Mouse (Mus musculus) limb, embryonic 10.5 days (tissue): ENCODE measurements around the gene Cmss1. TPM values are rescaled to one million over a fixed set of nuclear protein-coding genes. Genes with fewer than 3 reads are reported as not detected.
A peak's percentile ranks its signal among the peaks of the same experiment; 100 is the strongest.

Experiments
- DNase-seq: peaks from one replicate; pipeline ENCODE4 v3.0.0-alpha.2; 2017; ENCODE audit warnings: low spot score
- H3K27ac ChIP-seq: fragments of 300-500 bp; sonication (generic); 2 replicates; pipeline ENCODE4 v1.5.1; 2016; ENCODE audit warnings: mild to moderate bottlenecking
- H3K27me3 ChIP-seq: fragments of 300-500 bp; sonication (generic); 2 replicates; pipeline ENCODE4 v1.6.1; 2016; ENCODE audit warnings: low read depth, mild to moderate bottlenecking; ENCODE audit not compliant: poor library complexity, severe bottlenecking
- H3K36me3 ChIP-seq: fragments of 300-500 bp; sonication (generic); 2 replicates; pipeline ENCODE4 v1.6.1; 2016; ENCODE audit warnings: mild to moderate bottlenecking, moderate library complexity
- H3K4me1 ChIP-seq: fragments of 300-500 bp; sonication (generic); 2 replicates; pipeline ENCODE4 v1.6.1; 2016
- H3K4me3 ChIP-seq: fragments of 300-500 bp; sonication (generic); 2 replicates; pipeline ENCODE4 v1.5.1; 2016; ENCODE audit warnings: mild to moderate bottlenecking, moderate library complexity
- H3K9me3 ChIP-seq: fragments of 300-500 bp; sonication (generic); replicated peaks from 2 replicates; pipeline ENCODE4 v1.6.1; 2016; ENCODE audit warnings: mild to moderate bottlenecking
- WGBS: fragments of 180-500 bp; shearing (Covaris S2); methylation state at CpG from one replicate; pipeline ENCODE4 v1.1.7; 2016; 5-methylcytosine and 5-hydroxymethylcytosine counted together
- polyA plus RNA-seq: library from polyadenylated mRNA; unstranded; fragments of >200 nt; fragmentation: Nextera tagmentation; extraction: Ambion mirVana; gene quantifications from 2 replicates; pipeline ENCODE4 v1.2.1, GENCODE M21; 2016

Gene Cmss1
- polyA plus RNA-seq, 1 experiment from 2014 or later = 53.7 TPM

DNA sequence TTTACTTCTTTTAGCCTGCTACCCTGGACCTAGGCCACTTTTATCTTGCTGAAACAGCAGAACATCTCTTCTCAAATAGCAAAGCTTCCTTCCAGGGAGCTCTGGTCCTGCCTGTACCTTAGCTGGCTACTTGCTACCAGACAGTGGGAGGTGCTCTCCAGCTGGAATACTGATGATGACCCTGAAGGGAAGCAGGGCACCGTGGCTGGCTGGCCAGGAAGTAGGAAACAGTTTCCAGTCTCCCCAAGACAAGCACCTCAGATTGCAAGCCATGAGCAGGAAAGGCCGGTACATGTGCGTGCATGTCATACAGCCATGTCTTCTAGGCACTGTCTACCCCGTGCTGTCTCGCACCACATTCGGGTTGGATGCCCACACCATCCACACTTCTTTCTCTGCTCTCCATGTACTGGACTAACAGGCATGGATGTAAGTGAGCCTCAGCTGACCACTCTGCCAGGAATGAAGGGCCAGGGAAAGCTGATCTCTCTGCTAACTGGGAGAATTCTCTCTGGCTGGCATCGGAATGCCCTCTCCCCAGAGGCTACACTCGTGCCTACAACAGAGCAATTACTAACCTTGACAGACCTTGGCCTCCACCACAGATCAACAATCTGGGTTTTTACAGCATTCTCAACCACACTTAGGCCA is 236.7 kb downstream of the Cmss1 start:
- DNase-seq = peak; percentile 30
- Histone ChIP-seq H3K4me3 (no peak overlapping the region), H3K4me1 (peaks cover 50% of the 10 kb centered on the region), H3K36me3 (no peaks in the 10 kb centered on the region), H3K27ac (peak overlapping the region; percentile 53), H3K9me3 (no peaks in the 10 kb centered on the region), H3K27me3 (no peaks in the 10 kb centered on the region)
- WGBS = 75% methylated on average over 8 of the region's 8 CpGs

DNA sequence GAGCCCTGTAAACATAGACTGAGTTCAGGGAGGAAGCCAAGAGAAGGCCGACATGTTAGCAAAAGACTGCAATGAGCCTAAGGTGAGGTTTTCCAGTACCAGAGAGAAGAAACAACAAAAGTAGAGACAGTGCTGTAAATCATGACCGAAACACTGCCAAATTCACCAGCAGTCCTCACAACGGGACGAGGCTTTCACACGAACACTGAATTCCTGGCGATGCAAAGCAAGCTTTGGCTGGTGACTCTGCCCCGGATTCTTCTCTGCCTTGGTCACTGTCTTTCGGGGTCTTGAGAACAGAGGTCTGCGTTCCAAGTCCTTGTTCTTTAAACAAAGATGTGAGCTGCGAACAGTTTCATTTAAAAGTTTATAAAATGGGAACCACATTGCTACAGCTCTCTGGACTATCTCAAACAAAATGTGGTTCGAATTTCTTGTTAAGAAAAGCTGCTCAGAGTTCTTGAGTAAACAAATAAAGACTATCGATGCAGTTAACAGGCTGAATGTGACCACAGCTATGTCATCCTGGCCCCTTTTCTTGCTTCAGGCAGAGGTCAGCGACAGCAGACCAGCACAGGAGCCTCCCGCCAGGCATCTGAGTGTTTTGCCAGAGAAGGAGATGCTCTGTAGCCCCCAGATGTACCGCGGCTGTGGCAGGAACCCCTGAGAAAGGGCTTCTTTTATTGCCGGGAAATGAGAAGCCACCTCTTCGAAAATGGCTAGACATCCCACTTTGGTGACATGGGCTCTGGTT is 239.5 kb downstream of the Cmss1 start:
- WGBS = 36% methylated on average over 18 of the region's 18 CpGs
- DNase-seq = peak; percentile 40
- H3K4me3 ChIP-seq = no peak overlapping the region
- H3K27me3 ChIP-seq = no peaks in the 10 kb centered on the region
- no peaks in the 10 kb centered on the region for H3K36me3 ChIP-seq
- H3K4me1 ChIP-seq = peaks cover 76% of the 10 kb centered on the region
- H3K9me3 ChIP-seq = no peaks in the 10 kb centered on the region
- H3K27ac ChIP-seq = peak overlapping the region; percentile 61

DNA sequence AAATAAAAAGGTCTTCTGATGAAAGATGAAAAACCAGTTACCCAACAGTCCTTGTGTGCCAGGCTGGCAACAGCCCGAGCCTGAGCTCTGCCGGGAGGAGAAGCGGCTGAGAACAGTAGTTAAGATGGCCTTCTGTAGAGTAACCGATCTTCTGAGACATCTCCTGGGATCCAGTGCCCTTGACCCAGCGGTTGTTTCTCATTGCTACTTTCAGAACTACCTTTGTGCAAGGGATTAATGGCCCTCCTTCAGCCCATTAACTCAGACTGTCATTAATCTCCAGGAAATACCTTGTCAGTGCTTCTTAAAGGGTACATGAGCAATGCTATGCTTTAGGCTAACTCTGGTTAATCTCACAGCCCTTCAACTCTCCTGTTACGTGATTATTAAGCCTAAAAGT is 240.5 kb downstream of the Cmss1 start:
- 11% methylated on average over 6 of the region's 6 CpGs for WGBS
- Histone ChIP-seq H3K27me3 (0 out of 2 replicates have a peak, but pooled peaks cover 1% of the 10 kb centered on the region), H3K36me3 (no peaks in the 10 kb centered on the region), H3K4me1 (peaks cover 76% of the 10 kb centered on the region), H3K4me3 (no peak overlapping the region), H3K9me3 (no peaks in the 10 kb centered on the region), H3K27ac (0 out of 2 replicates have a peak overlapping the region, but pooled peaks have one; percentile 57)
- DNase-seq = peak; percentile 48

DNA sequence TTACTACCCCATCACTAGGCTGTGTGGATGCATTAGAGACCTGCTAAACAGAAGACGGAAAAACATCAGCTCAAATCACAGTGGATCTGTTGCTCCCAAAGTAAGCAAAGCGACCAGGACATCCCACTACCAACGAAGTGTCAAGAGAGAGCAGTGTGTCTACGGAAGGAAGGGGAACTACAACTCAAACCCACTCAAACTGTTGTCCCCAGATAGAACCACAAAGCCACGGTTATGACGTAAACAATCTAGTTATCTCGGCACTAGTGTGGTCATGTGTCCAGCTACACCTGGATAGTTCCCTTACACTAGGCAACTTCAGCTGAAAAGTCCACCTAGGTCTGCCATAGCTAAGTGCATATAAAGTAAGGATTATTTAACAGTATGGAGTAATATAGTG is 242.2 kb downstream of the Cmss1 start:
- 0 out of 2 replicates have a peak, but pooled peaks cover 5% of the 10 kb centered on the region for H3K27me3 ChIP-seq
- no peaks in the 10 kb centered on the region for H3K36me3 ChIP-seq
- H3K4me3 ChIP-seq = no peak overlapping the region
- peaks cover 67% of the 10 kb centered on the region for H3K4me1 ChIP-seq
- DNase-seq = peak; percentile 27
- WGBS = 88% methylated on average over 7 of the region's 7 CpGs
- no peak overlapping the region; the same call in 1 of the 2 replicates for H3K27ac ChIP-seq
- no peaks in the 10 kb centered on the region for H3K9me3 ChIP-seq

DNA sequence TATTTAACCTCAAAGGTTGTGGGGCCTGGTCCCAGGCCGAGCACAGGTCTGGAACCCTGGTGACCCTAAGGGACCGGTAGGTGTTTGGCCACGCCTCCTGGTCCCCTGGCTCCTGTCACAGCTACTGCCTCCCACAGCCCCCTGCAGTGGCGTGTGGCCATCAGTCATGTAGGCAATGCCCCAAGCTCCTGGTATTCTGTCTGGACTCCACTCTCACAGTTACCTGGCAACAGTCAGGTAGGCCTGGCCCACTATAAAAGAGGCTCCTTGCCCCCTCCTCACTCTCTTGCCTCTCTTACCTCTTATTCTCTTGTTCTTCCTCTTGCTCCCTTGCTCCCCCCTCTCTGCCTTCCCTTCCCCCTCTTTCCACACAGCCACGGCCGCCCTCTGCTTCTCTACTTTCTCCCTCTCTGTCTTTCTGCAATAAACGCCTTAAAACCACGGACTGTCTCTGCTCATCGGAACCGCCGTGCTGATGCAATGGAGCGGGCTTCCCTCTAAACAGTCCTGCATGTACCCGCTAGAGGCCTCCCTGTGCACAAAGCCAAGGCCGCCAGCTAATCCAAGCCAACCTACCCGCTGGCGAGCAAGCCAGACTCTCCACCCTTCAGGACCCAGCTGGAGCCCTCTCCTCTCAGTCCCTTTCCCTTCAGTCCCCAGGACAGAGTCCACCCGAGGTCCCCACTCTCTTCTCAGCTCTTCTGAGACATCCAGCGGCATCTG is 243.8 kb downstream of the Cmss1 start:
- Histone ChIP-seq H3K27ac (peak overlapping the region; percentile 82), H3K36me3 (no peaks in the 10 kb centered on the region), H3K4me1 (peaks cover 54% of the 10 kb centered on the region), H3K9me3 (no peaks in the 10 kb centered on the region), H3K27me3 (0 out of 2 replicates have a peak, but pooled peaks cover 5% of the 10 kb centered on the region), H3K4me3 (peak overlapping the region; percentile 25)
- WGBS = 32% methylated on average over 18 of the region's 18 CpGs
- peak; percentile 57 for DNase-seq

DNA sequence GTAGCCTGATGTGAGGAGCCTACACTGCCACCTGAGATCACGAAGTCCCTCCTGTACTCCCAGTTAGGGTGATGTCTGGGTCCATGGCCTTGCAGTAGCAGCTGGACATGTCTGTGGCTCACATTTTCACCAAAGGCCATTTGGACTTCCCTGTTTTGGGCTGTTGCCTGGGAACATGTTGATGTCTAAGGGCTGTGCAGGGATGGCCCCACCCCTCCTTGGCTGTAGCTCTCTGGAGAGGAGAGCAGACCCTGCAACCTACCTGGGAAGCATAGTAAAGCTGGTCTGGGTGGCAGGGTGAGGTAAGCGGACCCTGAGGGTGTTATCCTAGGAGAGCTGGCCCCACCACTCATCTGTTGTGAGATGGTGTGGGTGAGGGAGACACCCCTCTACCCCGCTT is 245.9 kb downstream of the Cmss1 start:
- Histone ChIP-seq H3K4me1 (peaks cover 33% of the 10 kb centered on the region), H3K36me3 (no peaks in the 10 kb centered on the region), H3K9me3 (no peaks in the 10 kb centered on the region), H3K27me3 (0 out of 2 replicates have a peak, but pooled peaks cover 5% of the 10 kb centered on the region), H3K4me3 (no peak overlapping the region), H3K27ac (peak overlapping the region; percentile 5; the same call in 1 of the 2 replicates)
- WGBS = 92% methylated on average over 3 of the region's 3 CpGs
- DNase-seq = no peak

DNA sequence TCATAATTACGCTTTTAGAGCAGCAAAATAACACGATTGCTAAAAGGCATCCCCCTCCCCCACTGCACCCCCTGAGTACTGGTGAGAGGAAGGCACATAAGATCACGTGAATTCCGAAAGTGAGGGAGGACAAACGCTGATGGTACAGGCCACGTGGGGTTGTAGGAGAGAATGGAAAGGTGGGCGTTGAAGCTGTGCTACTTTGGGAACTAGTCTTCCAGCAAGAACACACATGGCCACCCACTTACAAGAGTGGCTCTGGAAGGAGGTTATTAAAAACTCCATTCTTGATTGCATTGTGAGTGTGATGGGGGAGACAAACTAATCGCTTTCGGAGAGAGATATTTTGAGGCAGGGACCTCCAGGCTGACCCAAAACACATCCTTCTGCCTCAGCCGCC is 247.4 kb downstream of the Cmss1 start:
- 0 out of 2 replicates have a peak, but pooled peaks cover 5% of the 10 kb centered on the region for H3K27me3 ChIP-seq
- WGBS = 93% methylated on average over 10 of the region's 10 CpGs
- no peaks in the 10 kb centered on the region for H3K9me3 ChIP-seq

DNA sequence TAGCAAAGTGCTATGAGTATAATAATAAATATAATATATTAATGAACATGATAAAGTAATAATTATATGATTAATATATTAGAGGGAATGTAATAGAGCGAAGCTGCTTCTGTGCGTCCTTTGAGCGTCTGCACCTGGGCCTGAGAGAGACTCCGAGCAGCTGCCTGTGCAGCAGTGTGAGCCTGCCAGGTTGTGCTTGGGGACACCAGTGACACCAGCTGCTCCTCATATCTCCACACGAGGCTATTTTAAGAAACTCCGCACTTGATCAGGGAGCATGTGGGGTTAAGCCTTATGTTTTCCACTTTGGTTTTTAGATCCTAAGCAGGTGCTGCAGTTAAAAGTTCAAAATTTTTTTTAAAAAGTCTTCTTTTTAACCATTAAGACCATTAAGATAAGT is 249.7 kb downstream of the Cmss1 start:
- no peak overlapping the region for H3K27ac ChIP-seq
- H3K9me3 ChIP-seq = no peaks in the 10 kb centered on the region
- H3K4me1 ChIP-seq = peaks cover 13% of the 10 kb centered on the region
- 88% methylated on average over 6 of the region's 6 CpGs for WGBS
- DNase-seq = no peak
- H3K27me3 ChIP-seq = 0 out of 2 replicates have a peak, but pooled peaks cover 5% of the 10 kb centered on the region
- no peaks in the 10 kb centered on the region for H3K36me3 ChIP-seq
- H3K4me3 ChIP-seq = no peak overlapping the region

More for the DNA sequence above, 247.4 kb downstream of the Cmss1 start:
- Histone ChIP-seq H3K4me3 (no peak overlapping the region), H3K36me3 (no peaks in the 10 kb centered on the region), H3K27ac (no peak overlapping the region), H3K4me1 (peaks cover 19% of the 10 kb centered on the region)
- no peak for DNase-seq

DNA sequence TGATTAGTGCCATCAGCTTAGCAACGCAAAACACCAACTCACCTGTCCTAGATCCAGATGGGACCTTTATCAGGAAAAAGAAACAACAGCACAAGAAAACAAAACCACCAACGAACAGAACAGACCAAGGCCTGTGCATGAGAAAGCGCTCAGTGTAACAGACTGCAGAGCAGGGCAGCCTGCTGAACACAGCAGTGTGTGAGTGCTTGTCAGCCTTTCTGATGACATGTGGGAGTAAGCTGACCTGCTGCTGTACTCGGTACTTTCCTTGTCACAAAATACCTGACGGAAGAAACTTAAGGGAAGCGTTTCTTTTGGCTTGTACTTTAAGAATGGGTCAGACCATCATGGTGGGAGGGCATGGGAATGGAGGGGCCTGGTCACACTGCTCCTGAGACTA is 250.2 kb downstream of the Cmss1 start:
- Histone ChIP-seq H3K9me3 (no peaks in the 10 kb centered on the region), H3K4me3 (no peak overlapping the region), H3K4me1 (peaks cover 16% of the 10 kb centered on the region), H3K27ac (no peak overlapping the region), H3K36me3 (no peaks in the 10 kb centered on the region), H3K27me3 (0 out of 2 replicates have a peak, but pooled peaks cover 5% of the 10 kb centered on the region)
- no peak for DNase-seq
- WGBS = 81% methylated on average over 6 of the region's 6 CpGs

DNA sequence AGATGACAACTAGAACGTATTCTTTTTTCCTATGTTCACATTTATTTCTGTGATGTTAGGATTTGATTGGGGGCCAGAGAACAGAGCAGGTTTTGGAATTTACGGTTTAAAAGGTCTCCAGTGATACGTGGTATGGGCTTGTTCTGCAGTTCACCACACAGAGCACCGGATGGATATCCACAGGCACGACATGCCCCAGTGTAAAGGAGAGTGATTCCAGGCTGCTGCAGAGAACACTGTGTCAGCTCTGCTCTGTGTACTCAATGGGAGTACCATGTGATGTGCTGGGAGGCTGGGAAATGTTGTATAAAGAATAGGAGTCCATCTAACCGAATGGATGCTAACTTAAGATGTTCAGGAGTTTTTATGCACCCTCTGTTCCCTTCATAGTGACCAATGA is 252.7 kb downstream of the Cmss1 start:
- H3K9me3 ChIP-seq = no peaks in the 10 kb centered on the region
- 78% methylated on average over 6 of the region's 6 CpGs for WGBS
- H3K36me3 ChIP-seq = no peaks in the 10 kb centered on the region
- DNase-seq = no peak
- H3K4me1 ChIP-seq = peaks cover 16% of the 10 kb centered on the region
- no peak overlapping the region for H3K4me3 ChIP-seq
- no peaks in the 10 kb centered on the region for H3K27me3 ChIP-seq
- H3K27ac ChIP-seq = no peak overlapping the region

DNA sequence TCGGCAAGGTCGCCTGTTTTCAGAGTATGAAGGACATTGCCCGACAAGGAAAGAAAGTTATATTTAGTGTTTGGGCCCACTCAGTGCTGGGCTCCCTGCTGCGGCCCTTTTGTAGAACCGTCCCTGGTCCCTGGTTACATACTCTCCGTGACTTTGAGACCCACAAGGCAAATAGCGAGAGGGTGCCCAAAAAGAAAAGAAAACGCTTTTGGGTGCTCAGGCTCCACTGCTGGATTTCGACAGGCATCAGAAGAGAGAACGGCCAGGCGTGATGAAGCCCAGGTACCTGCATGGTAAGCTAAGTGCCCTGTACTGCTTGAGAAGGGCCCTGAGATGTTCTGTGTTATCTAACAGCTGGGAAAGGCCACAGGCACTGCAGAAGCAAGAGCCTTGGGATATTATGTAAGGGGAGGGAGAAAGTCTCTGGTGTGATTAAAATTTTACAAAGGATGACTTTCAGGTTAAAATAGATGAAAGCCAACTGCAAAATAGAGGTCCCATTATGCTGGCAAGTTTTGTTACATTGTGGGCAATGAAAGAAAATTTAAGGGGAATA is 253.4 kb downstream of the Cmss1 start:
- 83% methylated on average over 11 of the region's 11 CpGs for WGBS
- Histone ChIP-seq H3K4me3 (no peak overlapping the region), H3K9me3 (no peaks in the 10 kb centered on the region), H3K27ac (no peak overlapping the region), H3K4me1 (peaks cover 16% of the 10 kb centered on the region), H3K36me3 (no peaks in the 10 kb centered on the region), H3K27me3 (no peaks in the 10 kb centered on the region)
- no peak for DNase-seq

DNA sequence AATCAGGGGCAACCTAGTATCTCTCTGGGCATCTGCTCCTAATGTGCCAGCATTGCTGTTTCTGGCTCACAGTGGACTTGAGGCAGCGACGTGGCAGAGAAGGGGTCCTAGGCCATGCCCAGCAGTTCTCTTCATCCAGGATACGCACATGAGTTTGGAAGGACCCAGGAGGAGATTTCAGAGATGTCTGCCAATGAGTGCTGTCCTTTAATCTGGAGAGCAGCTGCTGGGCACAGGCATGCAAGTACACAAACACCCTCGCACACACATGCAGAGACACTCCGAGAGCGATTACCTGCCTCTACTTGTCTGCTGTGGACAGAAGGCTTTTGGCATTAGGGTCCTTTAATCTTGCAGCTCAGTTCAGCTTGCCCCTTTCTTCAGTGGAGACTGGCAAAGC is 253.9 kb downstream of the Cmss1 start, which contains the start of gene Filip1l:
Gene Filip1l, plus strand, starts transcription at position 343 of the 400 bp plus-strand sequence.
- Histone ChIP-seq H3K4me1 (peaks cover 21% of the 10 kb centered on the region), H3K27ac (no peak within 1 kb of the TSS), H3K27me3 (no peaks in the 10 kb centered on the region), H3K9me3 (no peaks in the 10 kb centered on the region), H3K4me3 (no peak within 1 kb of the TSS), H3K36me3 (no peaks in the 10 kb centered on the region)
- 83% methylated on average over 6 of the region's 6 CpGs for WGBS
- no peak for DNase-seq
